Mouse (Mus musculus): ENCODE data around the gene Cib1.

- no peak for TF ChIP-seq CTCF (IDR thresholded peaks at IDR 0.05; ENCODE audit: low read depth)
- TF ChIP-seq EP300 (IDR thresholded peaks at IDR 0.05; ENCODE audit: low read depth), result no peak
Measured at GRCm38 (mm10) chr7:80179790-80180189, 52.8 kb downstream of the Cib1 start.

Data from liver, embryonic 14.5 days (tissue).